Mouse (Mus musculus) brain, embryonic 14.5 days (tissue): ENCODE measurements at regions not wholly inside any gene's neighbourhood (a gene's known extent, or its start where the extent isn't known, plus 50 kb on each side); places are given as distances from the start of the nearest gene placed in this dataset.
A peak's percentile ranks its signal among the peaks of the same experiment; 100 is the strongest.
"Not testable (repeated sequence)": the region's sequence is repeated elsewhere in the genome, so short reads cannot be mapped to it uniquely, and the experiment has no call there.

ENCODE experiments used
- DNase-seq: peaks from one replicate; pipeline ENCODE4 v3.0.0-alpha.2; 2011; ENCODE audit warnings: low read depth
- CTCF ChIP-seq: fragments of 200-500 bp; IDR thresholded peaks from 2 replicates; pipeline ENCODE4 v1.5.1; 2012; ENCODE audit warnings: inconsistent platforms, mild to moderate bottlenecking, moderate library complexity, borderline replicate concordance; ENCODE audit not compliant: insufficient read depth, insufficient read length; ENCODE audit errors: extremely low read depth
- POLR2A ChIP-seq: fragments of 200-500 bp; IDR thresholded peaks from 2 replicates; pipeline ENCODE4 v1.6.1; 2012; ENCODE audit warnings: mild to moderate bottlenecking, inconsistent platforms, borderline replicate concordance; ENCODE audit not compliant: poor library complexity, insufficient read depth, insufficient read length, severe bottlenecking; ENCODE audit errors: extremely low read depth

GRCm38 (mm10) chr5:77805303-77805702 is 397.5 kb upstream of the Igfbp7 start:
- peak; percentile 52 for DNase-seq
- no peak for TF ChIP-seq CTCF
- TF ChIP-seq POLR2A, result no peak

- peak; percentile 64 for DNase-seq
- TF ChIP-seq POLR2A (no peak), CTCF (no peak)
These were observed 396.3 kb upstream of the Igfbp7 start for GRCm38 (mm10) chr5:77804113-77804512.

- DNase-seq, result peak; percentile 69
- TF ChIP-seq POLR2A, result no peak
- TF ChIP-seq CTCF, result peak; percentile 89
These were observed 395.7 kb upstream of the Igfbp7 start for GRCm38 (mm10) chr5:77803562-77803961.

- TF ChIP-seq POLR2A, result no peak
- no peak for TF ChIP-seq CTCF
- DNase-seq, result peak; percentile 62
These were observed 389.1 kb upstream of the Igfbp7 start for GRCm38 (mm10) chr5:77796960-77797359.

GRCm38 (mm10) chr5:77795766-77796165 is 387.9 kb upstream of the Igfbp7 start:
- peak; percentile 59 for DNase-seq
- TF ChIP-seq CTCF, result no peak
- TF ChIP-seq POLR2A, result no peak

GRCm38 (mm10) chr5:77783953-77784352 is 376.1 kb upstream of the Igfbp7 start:
- TF ChIP-seq CTCF, result no peak
- TF ChIP-seq POLR2A, result no peak
- peak; percentile 29 for DNase-seq

- TF ChIP-seq POLR2A (no peak), CTCF (no peak)
- peak; percentile 70 for DNase-seq
These were observed 354.7 kb upstream of the Igfbp7 start for GRCm38 (mm10) chr5:77762426-77763042.

GRCm38 (mm10) chr5:77762013-77762412 is 354.2 kb upstream of the Igfbp7 start:
- no peak for TF ChIP-seq POLR2A
- no peak for TF ChIP-seq CTCF
- peak; percentile 42 for DNase-seq

GRCm38 (mm10) chr5:77748933-77749332 is 341.1 kb upstream of the Igfbp7 start:
- no peak for TF ChIP-seq CTCF
- no peak for TF ChIP-seq POLR2A
- DNase-seq, result no peak

- no peak for DNase-seq
- TF ChIP-seq POLR2A, result no peak
These were observed 338.8 kb upstream of the Igfbp7 start for GRCm38 (mm10) chr5:77746604-77747003.

- DNase-seq, result peak; percentile 64
- TF ChIP-seq POLR2A (no peak), CTCF (no peak)
These were observed 335.6 kb upstream of the Igfbp7 start for GRCm38 (mm10) chr5:77743467-77743866.

GRCm38 (mm10) chr5:77730286-77730685 is 322.4 kb upstream of the Igfbp7 start:
- DNase-seq, result not testable (repeated sequence)

GRCm38 (mm10) chr5:77681592-77681991 is 273.8 kb upstream of the Igfbp7 start:
- TF ChIP-seq CTCF (peak; percentile 45; the same call in 1 of the 2 replicates), POLR2A (no peak)
- no peak for DNase-seq
